Mouse (Mus musculus) cortical plate, adult 2 months (tissue): Measurements from ENCODE around the gene Zbtb8os. TPM values are rescaled to one million over a fixed set of nuclear protein-coding genes. Genes with fewer than 3 reads are reported as not detected.

Experiments
- H3K27ac ChIP-seq: fragments of 200-500 bp; 2 replicates; pipeline ENCODE4 v1.5.1; 2012; ENCODE audit warnings: low read length, control low read depth, inconsistent platforms; ENCODE audit not compliant: insufficient read depth
- H3K4me1 ChIP-seq: fragments of 200-500 bp; 2 replicates; pipeline ENCODE4 v1.6.1; 2011; ENCODE audit warnings: low read length; ENCODE audit not compliant: control insufficient read depth, insufficient read depth
- H3K4me3 ChIP-seq: fragments of 200-500 bp; 2 replicates; pipeline ENCODE4 v1.5.1; 2011; ENCODE audit warnings: mild to moderate bottlenecking, low read length, control low read depth; ENCODE audit not compliant: insufficient read depth
- CTCF ChIP-seq: fragments of 200-500 bp; IDR thresholded peaks from 2 replicates; pipeline ENCODE4 v1.5.1; 2011; ENCODE audit warnings: mild to moderate bottlenecking, control low read depth, low read length; ENCODE audit not compliant: insufficient read depth; ENCODE audit errors: extremely low read depth
- POLR2A ChIP-seq: fragments of 200-500 bp; IDR thresholded peaks from 2 replicates; pipeline ENCODE4 v1.6.1; 2011; ENCODE audit warnings: mild to moderate bottlenecking, low read length, control low read depth; ENCODE audit not compliant: insufficient read depth; ENCODE audit errors: extremely low read depth
- polyA plus RNA-seq: library from polyadenylated mRNA; depleted of rRNA; stranded (reverse); fragments of >200 nt; gene quantifications from 2 replicates; pipeline ENCODE4 v1.2.3, GENCODE M21; 2012

Gene Zbtb8os
- polyA plus RNA-seq, 1 experiment: 31.5 TPM

DNA sequence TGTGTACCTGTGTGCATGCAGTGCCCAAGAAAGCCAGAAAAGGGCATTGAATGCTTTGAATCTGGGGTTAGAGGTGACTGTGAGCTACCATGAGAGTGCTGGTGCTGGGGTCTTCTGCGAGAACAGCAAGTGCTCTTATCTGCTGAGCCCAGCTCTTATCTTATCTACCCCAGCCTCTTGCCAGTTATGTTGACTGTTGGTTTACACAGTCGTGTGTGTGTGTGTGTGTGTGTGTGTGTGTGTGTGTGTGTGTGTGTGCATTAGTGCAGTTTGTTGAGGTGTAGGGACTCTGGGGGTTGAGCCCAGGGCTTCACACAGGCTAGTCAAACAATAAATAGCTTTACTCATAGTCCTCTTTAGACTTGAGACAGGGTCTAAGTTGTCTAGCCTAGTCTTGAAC is 40.3 kb upstream of the Zbtb8os start:
- no peaks in the 10 kb centered on the region for H3K4me1 ChIP-seq
- H3K27ac ChIP-seq: no peak overlapping the region
- TF ChIP-seq CTCF (no peak), POLR2A (no peak)
- no peak overlapping the region for H3K4me3 ChIP-seq

DNA sequence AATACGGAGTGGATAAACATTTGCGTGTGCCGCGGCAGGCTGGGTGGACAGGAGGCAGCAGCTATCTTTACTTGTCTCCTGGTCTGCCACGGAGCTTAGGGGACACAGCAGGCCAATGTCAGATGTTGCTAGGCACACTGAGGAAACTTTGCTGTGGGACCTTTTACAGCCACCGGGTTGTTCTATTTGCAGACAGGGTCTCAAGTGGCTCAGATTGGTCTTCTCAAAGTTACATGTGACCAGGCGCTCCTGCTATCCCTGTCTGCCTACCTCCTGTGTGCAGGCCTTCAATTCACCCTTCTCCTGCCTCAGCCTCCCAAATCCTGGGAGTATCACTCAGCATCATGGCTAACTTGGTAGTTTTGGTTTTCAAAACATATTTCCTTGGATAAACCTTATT is 39.4 kb upstream of the Zbtb8os start:
- H3K27ac ChIP-seq: no peak overlapping the region
- no peak overlapping the region for H3K4me3 ChIP-seq
- no peaks in the 10 kb centered on the region for H3K4me1 ChIP-seq
- TF ChIP-seq POLR2A (no peak), CTCF (no peak)

- H3K4me1 ChIP-seq: no peaks in the 10 kb centered on the region
- H3K4me3 ChIP-seq: no peak overlapping the region
- H3K27ac ChIP-seq: no peak overlapping the region
- TF ChIP-seq POLR2A (no peak), CTCF (no peak)
These were observed 37.8 kb upstream of the Zbtb8os start for GRCm38 (mm10) chr4:129297724-129298123.

DNA sequence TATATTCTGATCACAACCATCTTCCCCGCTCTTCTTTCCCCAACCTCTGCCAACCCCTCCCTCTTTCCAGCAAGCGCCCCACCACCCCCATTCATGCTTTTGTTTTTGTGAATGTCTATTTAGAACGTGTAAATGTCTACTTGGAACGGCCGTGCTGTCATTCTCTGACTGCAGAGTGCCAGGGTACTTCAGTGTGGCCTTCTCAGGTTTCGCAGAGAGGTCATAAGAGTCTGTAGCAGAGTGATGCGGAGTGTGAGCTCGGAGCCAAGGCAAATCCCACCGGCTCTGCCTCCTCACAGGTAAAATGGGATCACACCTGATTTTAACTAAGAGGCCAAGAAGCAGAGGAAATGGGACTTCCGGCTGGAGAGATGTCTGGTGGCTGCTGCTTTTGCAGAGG is 36.4 kb upstream of the Zbtb8os start:
- Histone ChIP-seq H3K27ac (no peak overlapping the region), H3K4me3 (no peak overlapping the region), H3K4me1 (no peaks in the 10 kb centered on the region)
- TF ChIP-seq CTCF (no peak), POLR2A (no peak)

- Histone ChIP-seq H3K27ac (no peak overlapping the region), H3K4me3 (no peak overlapping the region), H3K4me1 (no peaks in the 10 kb centered on the region)
- TF ChIP-seq POLR2A: no peak
- TF ChIP-seq CTCF: no peak
These were observed 32.1 kb upstream of the Zbtb8os start for GRCm38 (mm10) chr4:129303401-129303800.

DNA sequence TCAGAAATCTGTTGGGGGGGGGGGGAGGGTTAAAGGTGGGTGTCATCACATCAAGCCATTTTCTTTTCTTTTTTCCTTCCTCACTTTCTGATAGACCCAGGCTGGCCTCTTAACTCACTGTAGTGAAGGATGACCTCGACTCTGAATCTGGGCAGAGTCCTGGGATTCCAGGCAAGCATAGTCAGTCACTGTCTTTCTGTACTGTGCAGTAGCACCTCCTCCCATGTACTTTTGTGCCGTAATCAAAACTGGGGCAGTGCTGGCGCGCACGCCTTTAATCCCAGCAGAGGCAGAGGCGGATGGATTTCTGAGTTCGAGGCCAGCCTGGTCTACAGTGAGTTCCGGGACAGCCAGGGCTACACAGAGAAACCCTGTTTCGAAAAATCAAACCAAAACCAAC is 31.7 kb upstream of the Zbtb8os start:
- H3K4me1 ChIP-seq: no peaks in the 10 kb centered on the region
- no peak overlapping the region for H3K27ac ChIP-seq
- H3K4me3 ChIP-seq: no peak overlapping the region
- TF ChIP-seq POLR2A: no peak
- TF ChIP-seq CTCF: no peak

DNA sequence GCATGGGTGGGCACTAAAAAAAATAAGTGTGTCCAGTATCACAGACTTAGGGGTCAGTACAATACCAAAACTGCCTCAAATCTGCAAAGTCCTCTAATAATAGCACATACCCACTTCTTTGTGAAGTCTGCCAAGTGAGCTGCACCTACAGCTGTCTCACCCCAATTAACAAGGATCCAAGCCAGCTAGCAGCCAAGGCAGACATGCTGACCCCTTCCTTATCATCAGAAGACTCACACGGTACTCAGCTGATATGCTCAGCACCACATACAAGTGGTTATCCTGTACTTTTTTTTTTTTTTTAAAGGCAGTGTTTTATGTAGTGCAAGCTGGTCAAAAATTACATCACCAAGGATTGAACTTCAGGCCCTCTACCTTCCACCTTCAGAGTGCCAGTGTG is 31.2 kb upstream of the Zbtb8os start:
- TF ChIP-seq POLR2A (no peak), CTCF (no peak)
- H3K27ac ChIP-seq: no peak overlapping the region

DNA sequence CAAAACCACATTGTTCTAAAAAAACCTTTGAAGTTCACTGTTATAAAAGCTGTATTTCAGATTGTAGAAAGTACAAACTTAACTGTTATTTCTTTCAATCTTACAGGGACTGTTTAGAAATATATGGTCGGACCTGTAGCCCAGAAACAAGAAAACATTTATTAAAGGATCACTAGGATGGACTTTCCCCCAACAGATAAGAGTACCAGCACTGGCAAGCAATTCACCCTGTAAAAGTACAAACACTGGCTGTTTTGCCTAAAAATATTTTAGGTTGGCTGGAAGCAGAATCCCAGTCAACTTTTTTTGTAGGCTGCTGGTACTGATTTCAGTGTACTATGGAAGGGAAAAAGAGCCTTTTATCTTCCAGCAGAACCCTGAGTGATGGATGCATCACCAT is 27.6 kb upstream of the Zbtb8os start:
- no peaks in the 10 kb centered on the region for H3K4me1 ChIP-seq
- H3K27ac ChIP-seq: no peak overlapping the region
- no peak overlapping the region for H3K4me3 ChIP-seq
- no peak for TF ChIP-seq CTCF
- no peak for TF ChIP-seq POLR2A

More for the DNA sequence above, 31.2 kb upstream of the Zbtb8os start:
- H3K4me3 ChIP-seq: no peak overlapping the region
- H3K4me1 ChIP-seq: no peaks in the 10 kb centered on the region

DNA sequence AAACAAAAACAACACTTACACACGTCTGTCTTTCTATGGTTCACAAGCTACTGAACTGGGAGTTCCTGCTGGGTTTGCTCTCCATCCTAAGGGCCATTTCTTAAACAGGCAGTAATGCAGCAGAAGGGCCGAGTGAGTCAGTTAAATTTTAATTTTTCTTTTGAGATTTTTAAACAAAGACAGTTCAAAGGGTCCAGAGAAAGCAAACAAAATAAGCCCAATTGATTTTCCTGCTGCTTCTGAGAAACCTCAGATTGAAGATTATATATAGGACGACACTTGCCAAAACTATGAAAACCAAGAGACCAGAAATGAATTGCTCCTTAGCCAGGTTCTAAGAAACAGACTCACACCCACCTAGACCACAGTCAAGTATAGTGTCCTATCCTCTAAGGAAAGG is 21.6 kb upstream of the Zbtb8os start:
- H3K4me3 ChIP-seq: no peak overlapping the region
- TF ChIP-seq POLR2A: no peak
- TF ChIP-seq CTCF: no peak
- H3K4me1 ChIP-seq: no peaks in the 10 kb centered on the region
- H3K27ac ChIP-seq: no peak overlapping the region

- Histone ChIP-seq H3K27ac (no peak overlapping the region), H3K4me1 (peaks cover 5% of the 10 kb centered on the region; the same call in 1 of the 2 replicates), H3K4me3 (no peak overlapping the region)
- TF ChIP-seq CTCF (no peak), POLR2A (no peak)
These were observed 14.6 kb upstream of the Zbtb8os start for GRCm38 (mm10) chr4:129320876-129321275.

DNA sequence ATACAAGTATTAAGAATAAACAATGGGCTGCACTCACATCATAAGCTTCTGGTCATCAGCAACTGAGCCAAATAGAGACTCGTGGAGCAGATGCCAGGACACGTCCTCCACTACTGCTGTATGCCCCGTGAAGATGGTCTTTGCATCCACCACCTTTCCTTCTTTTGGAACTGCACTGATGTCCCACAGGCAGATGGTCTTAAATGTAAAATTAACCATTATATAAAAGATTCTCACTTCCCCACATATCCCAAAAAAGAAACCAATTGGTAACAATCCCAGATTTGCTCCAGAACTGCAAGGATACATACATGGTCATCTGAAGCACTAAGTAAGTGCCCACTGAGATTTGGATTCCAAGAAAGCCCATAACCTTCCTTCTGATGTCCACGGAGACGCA is 13.5 kb upstream of the Zbtb8os start:
- Histone ChIP-seq H3K4me1 (peaks cover 5% of the 10 kb centered on the region; the same call in 1 of the 2 replicates), H3K27ac (no peak overlapping the region), H3K4me3 (no peak overlapping the region)
- TF ChIP-seq CTCF (no peak), POLR2A (no peak)
